Mouse (Mus musculus) testis, adult 2 months (tissue): ENCODE data around the gene Ticam1.

Experiments
- CTCF ChIP-seq: fragments of 200-500 bp; IDR thresholded peaks from 2 replicates; pipeline ENCODE4 v1.5.1; 2012; ENCODE audit warnings: low read depth, mild to moderate bottlenecking, inconsistent platforms, low read length, moderate library complexity; ENCODE audit not compliant: control insufficient read depth, insufficient read depth, insufficient replicate concordance
- POLR2A ChIP-seq: fragments of 200-500 bp; IDR thresholded peaks from 2 replicates; pipeline ENCODE4 v1.6.1; 2012; ENCODE audit warnings: low read depth, mild to moderate bottlenecking, inconsistent platforms, low read length, moderate library complexity; ENCODE audit not compliant: control insufficient read depth

GRCm38 (mm10) chr17:56275842-56276480 lies 625 bp downstream of the Ticam1 start:
- TF ChIP-seq CTCF (no peak), POLR2A (no peak)
